ENCODE assay signal across 18 mouse cellular contexts in the genomic region with DNA sequence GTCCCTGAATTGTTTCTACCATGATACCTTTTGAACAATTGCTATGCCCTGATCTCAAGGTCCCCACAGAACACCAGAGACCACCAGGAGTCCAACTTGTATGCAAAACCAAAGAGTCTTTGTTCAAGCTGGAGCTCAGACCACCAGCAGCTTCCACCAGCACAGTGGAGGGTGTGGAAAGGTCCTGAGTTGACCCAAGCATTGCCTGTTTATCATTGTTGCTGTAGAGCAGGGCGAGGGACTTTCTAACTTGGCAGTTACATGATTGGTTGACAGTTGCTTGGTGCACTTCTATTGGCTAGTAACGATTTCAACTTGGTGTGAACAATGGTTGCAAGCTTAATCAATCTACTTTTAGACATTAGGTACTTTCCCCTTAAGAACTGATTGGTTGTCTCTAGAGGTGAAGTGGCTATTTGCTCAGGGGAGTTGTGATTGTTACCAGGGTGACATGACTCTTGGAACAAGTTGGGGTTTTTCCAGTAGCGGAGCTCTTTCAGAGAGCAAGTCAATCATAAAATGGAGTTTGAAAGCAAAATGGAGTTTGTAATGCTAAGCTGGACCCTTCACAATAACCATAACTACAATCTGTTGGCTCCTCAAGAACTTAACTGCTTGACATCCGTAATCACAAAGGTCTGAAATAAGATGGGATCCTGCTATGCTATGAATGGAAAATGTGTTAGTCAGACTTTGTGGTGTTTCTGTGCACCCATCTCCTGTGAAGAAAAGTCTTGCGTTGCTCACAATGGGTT.
"Had no signal": no experiment of that assay in that cellular context is flagged by ENCODE, and none has a peak within 500 bp of the region (broad histone marks: within the 10 kb centered on the region; RNA-seq: fewer than 3 reads in every experiment).

No protein-coding gene starts in this region.

- H3K4me2 ChIP-seq: lung, embryonic 14.5 days; midbrain, embryonic 12.5 days; neural tube, embryonic 13.5 days; neural tube, embryonic 15.5 days had no signal

- H3K27ac ChIP-seq: midbrain, embryonic 10.5 days; midbrain, embryonic 12.5 days; neural tube, embryonic 13.5 days; neural tube, embryonic 15.5 days had no signal

- H3K36me3 ChIP-seq: midbrain, embryonic 10.5 days; midbrain, embryonic 12.5 days; neural tube, embryonic 13.5 days; neural tube, embryonic 15.5 days had no signal

- H3K9ac ChIP-seq: lung, embryonic 14.5 days; midbrain, embryonic 12.5 days; neural tube, embryonic 13.5 days; neural tube, embryonic 15.5 days had no signal

- ATAC-seq: midbrain, embryonic 16.5 days had no signal

- H3K9me3 ChIP-seq: midbrain, embryonic 10.5 days; midbrain, embryonic 12.5 days; neural tube, embryonic 13.5 days; neural tube, embryonic 15.5 days had no signal

- H3K27me3 ChIP-seq: midbrain, embryonic 12.5 days; neural tube, embryonic 13.5 days; neural tube, embryonic 15.5 days had no signal

- DNase-seq: lung, embryonic 14.5 days; lung, postnatal 10 days; lung, postnatal 4 days; midbrain, embryonic 14.5 days; retina, postnatal 1 day; right cerebral cortex, adult 18-20 months; right cerebral cortex, postnatal 25 days; right cerebral cortex, postnatal 4 days; spleen, adult 18-20 months; thymus, adult 18-20 months; thymus, postnatal 14 days; thymus, postnatal 36 days had no signal

- H3K4me3 ChIP-seq: midbrain, embryonic 10.5 days; midbrain, embryonic 12.5 days; myocyte; neural tube, embryonic 13.5 days; neural tube, embryonic 15.5 days had no signal
